Mouse (Mus musculus): Measurements from ENCODE around the gene Zfp93.
"Not testable (repeated sequence)": the region's sequence is repeated elsewhere in the genome, so short reads cannot be mapped to it uniquely, and the experiment has no call there.

Gene Zfp93

GRCm38 (mm10) chr7:24270288-24270672, at the start of gene Zfp93:
Gene Zfp93 (plus strand): TSS chr7:24270420.
- DNase-seq (ENCODE audit: low spot score): peak; percentile 79

- peak; percentile 16 for DNase-seq (ENCODE audit: low spot score)
Observed at GRCm38 (mm10) chr7:24237040-24237791, 33.0 kb upstream of the Zfp93 start, which contains the start of gene Zfp109. Gene Zfp109 (minus strand): TSS chr7:24237560.

GRCm38 (mm10) chr7:24253779-24254615, 16.2 kb upstream of the Zfp93 start:
- no peak for DNase-seq (ENCODE audit: low spot score)

GRCm38 (mm10) chr7:24254633-24255474, 15.4 kb upstream of the Zfp93 start, which contains the start of gene Zfp108:
Gene Zfp108 (plus strand): TSS chr7:24254794.
- DNase-seq (ENCODE audit: low spot score): peak; percentile 79

- no peak for DNase-seq (ENCODE audit: low spot score)
Observed at GRCm38 (mm10) chr7:24259306-24259999, 10.8 kb upstream of the Zfp93 start.

GRCm38 (mm10) chr7:24260000-24260312, 10.3 kb upstream of the Zfp93 start:
- DNase-seq (ENCODE audit: low spot score): no peak

- DNase-seq (ENCODE audit: low spot score): no peak
Observed at GRCm38 (mm10) chr7:24268176-24269155, 1.8 kb upstream of the Zfp93 start.

- no peak for DNase-seq (ENCODE audit: low spot score)
Observed at GRCm38 (mm10) chr7:24269256-24269655, 964 bp upstream of the Zfp93 start.

- DNase-seq (ENCODE audit: low spot score): no peak
Observed at GRCm38 (mm10) chr7:24269667-24270287, 443 bp upstream of the Zfp93 start.

GRCm38 (mm10) chr7:24271191-24271590, 971 bp downstream of the Zfp93 start:
- no peak for DNase-seq (ENCODE audit: low spot score)

GRCm38 (mm10) chr7:24274456-24274855, 4.2 kb downstream of the Zfp93 start:
- DNase-seq (ENCODE audit: low spot score): no peak

GRCm38 (mm10) chr7:24278771-24279170, 8.6 kb downstream of the Zfp93 start:
- not testable (repeated sequence) for DNase-seq (ENCODE audit: low spot score)

- no peak for DNase-seq (ENCODE audit: low spot score)
Observed at GRCm38 (mm10) chr7:24280031-24280857, 10.0 kb downstream of the Zfp93 start.

- no peak for DNase-seq (ENCODE audit: low spot score)
Observed at GRCm38 (mm10) chr7:24280858-24281145, 10.6 kb downstream of the Zfp93 start.

- DNase-seq (ENCODE audit: low spot score): no peak
Observed at GRCm38 (mm10) chr7:24286090-24286489, 15.9 kb downstream of the Zfp93 start.

GRCm38 (mm10) chr7:24286916-24287315, 16.7 kb downstream of the Zfp93 start:
- no peak for DNase-seq (ENCODE audit: low spot score)

GRCm38 (mm10) chr7:24287670-24288069, 17.4 kb downstream of the Zfp93 start:
- DNase-seq (ENCODE audit: low spot score): peak; percentile 2

GRCm38 (mm10) chr7:24288512-24288911, 18.3 kb downstream of the Zfp93 start:
- no peak for DNase-seq (ENCODE audit: low spot score)

GRCm38 (mm10) chr7:24290106-24290693, 20.0 kb downstream of the Zfp93 start:
- DNase-seq (ENCODE audit: low spot score): no peak

Data from adipocyte (in vitro differentiated cells).